9 mouse cellular contexts compared by ENCODE assay signal in the genomic region with DNA sequence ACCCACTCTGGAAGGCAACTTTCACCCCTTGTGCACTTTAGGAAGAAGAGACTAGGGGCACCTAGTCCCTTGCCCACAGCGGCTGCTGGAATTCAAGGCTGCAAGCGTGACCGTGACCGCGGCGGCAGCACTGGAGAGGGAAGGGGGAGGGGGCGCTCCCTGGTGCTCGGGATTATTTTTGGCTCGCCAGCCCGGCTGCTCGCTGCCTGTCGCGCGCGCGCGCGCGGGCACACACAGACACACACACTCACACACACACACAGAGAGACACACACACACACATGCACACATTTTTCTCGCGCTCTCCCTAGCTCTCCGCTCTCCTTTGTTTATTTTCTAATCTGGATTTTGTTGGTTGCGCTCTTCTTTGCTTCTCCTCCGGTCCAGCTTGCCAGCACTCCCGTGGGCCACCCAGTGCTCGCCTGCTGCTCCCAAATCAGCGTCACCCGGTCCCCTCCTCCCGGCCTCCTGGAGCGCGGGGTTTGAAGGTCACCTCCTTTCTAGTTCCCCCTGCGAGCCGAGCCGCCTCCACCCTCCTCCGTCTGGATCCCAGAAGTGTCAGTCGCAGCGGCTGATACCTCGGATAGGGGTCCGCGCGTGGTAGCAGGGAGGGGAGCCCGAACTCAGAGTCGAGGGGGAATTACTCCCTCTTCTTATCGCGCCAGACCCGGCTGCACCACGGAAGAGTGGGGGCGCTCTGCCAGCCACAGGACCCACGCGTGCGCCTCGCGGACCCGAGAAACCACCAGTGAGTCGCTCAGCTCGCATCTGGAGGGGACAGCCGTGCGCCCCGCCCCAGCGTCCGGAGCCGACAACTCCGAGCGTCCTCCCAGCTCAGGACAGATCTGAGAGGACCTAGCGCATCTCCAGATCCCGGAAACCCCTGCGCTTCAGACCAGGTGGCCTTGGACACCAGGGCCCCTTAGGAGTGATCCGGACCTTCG. TPM values are rescaled to one million over a fixed set of nuclear protein-coding genes. Genes with fewer than 3 reads are reported as not detected.
DNase-seq lines count a peak whose midpoint lies in the region; ATAC-seq lines count a peak whose summit lies in the region.
"Had no signal": no experiment of that assay in that cellular context is flagged by ENCODE, and none has a peak within 500 bp of the region (broad histone marks: within the 10 kb centered on the region; RNA-seq: fewer than 3 reads in every experiment).

Gene Rbfox1 (plus strand): TSS at position 610 of the 944 bp plus-strand sequence.

- no peaks in the 10 kb centered on the region for H3K9me3 ChIP-seq in embryonic facial prominence, embryonic 13.5 days
- no peaks in the 10 kb centered on the region for H3K9me3 ChIP-seq in heart, embryonic 10.5 days
- H3K9me3 ChIP-seq: liver, embryonic 15.5 days had no signal

- peak within 1 kb of the TSS; percentile 60 for H3K4me2 ChIP-seq in embryonic facial prominence, embryonic 13.5 days
- H3K4me2 ChIP-seq: liver, embryonic 15.5 days had no signal

- H3K9ac ChIP-seq in embryonic facial prominence, embryonic 13.5 days, result no peak within 1 kb of the TSS
- H3K9ac ChIP-seq: liver, embryonic 15.5 days had no signal

- peaks cover 9% of the 10 kb centered on the region; the same call in 1 of the 2 replicates for H3K4me1 ChIP-seq in embryonic facial prominence, embryonic 13.5 days
- peaks cover 12% of the 10 kb centered on the region for H3K4me1 ChIP-seq in heart, embryonic 10.5 days
- H3K4me1 ChIP-seq: liver, embryonic 15.5 days had no signal

- ATAC-seq in embryonic facial prominence, embryonic 13.5 days (ENCODE audit: insufficient number of reproducible peaks, insufficient read depth, low FRiP score, low TSS enrichment, low read depth), result no peak

- DNase-seq in ovary, postnatal 36 days (ENCODE audit: low spot score), result peak; percentile 30
- DNase-seq in ovary, postnatal 10 days (ENCODE audit: low spot score), result no peak
- no peak for DNase-seq in heart, embryonic 10.5 days (ENCODE audit: low spot score)
- DNase-seq in layer of hippocampus, postnatal 10 days (ENCODE audit: low spot score in 2 of 2), result peak; percentile 66 to 73
- peak; percentile 32 for DNase-seq in neural tube, embryonic 10.5 days (ENCODE audit: extremely low spot score, low spot score)
- DNase-seq in urinary bladder, postnatal 4 days (ENCODE audit: low spot score in 2 of 2), result no peak
- no peak for DNase-seq in spleen, postnatal 36 days (ENCODE audit: low spot score in 2 of 2)

- peak within 1 kb of the TSS; percentile 33 for H3K4me3 ChIP-seq in embryonic facial prominence, embryonic 13.5 days
- H3K4me3 ChIP-seq in heart, embryonic 10.5 days, result peak within 1 kb of the TSS; percentile 61
- H3K4me3 ChIP-seq: liver, embryonic 15.5 days had no signal

- H3K27me3 ChIP-seq in embryonic facial prominence, embryonic 13.5 days, result peaks cover 52% of the 10 kb centered on the region
- peaks cover 47% of the 10 kb centered on the region for H3K27me3 ChIP-seq in heart, embryonic 10.5 days (ENCODE audit: insufficient read depth, poor library complexity, severe bottlenecking)

- under 1% methylated on average over 68 of the region's 69 CpGs for WGBS in embryonic facial prominence, embryonic 13.5 days
- under 1% methylated on average over 69 of the region's 69 CpGs for WGBS in heart, embryonic 10.5 days

- H3K36me3 ChIP-seq in embryonic facial prominence, embryonic 13.5 days, result no peaks in the 10 kb centered on the region
- H3K36me3 ChIP-seq in heart, embryonic 10.5 days, result no peaks in the 10 kb centered on the region
- H3K36me3 ChIP-seq: liver, embryonic 15.5 days had no signal

- no peak within 1 kb of the TSS for H3K27ac ChIP-seq in embryonic facial prominence, embryonic 13.5 days
- H3K27ac ChIP-seq in heart, embryonic 10.5 days, result no peak within 1 kb of the TSS
- H3K27ac ChIP-seq: liver, embryonic 15.5 days had no signal

RNA-seq across cellular contexts. Expression of gene Rbfox1, which starts in this region (rescaled TPM):
- polyA plus RNA-seq in embryonic facial prominence, embryonic 13.5 days (2015; fragmentation: Nextera tagmentation; extraction: Ambion mirVana), result 1.9 and 3.9 TPM in 2 replicates
- polyA plus RNA-seq in heart, embryonic 10.5 days (2016; fragmentation: Nextera tagmentation; extraction: Ambion mirVana), result 2.5 and 2.8 TPM in 2 replicates
- total RNA-seq in layer of hippocampus, postnatal 10 days (2021), result 100 to 1,000 TPM; 275 to 280 TPM

Comparison
In these comparisons a context has a peak if more than half of its experiments do, and no peak if none do; other contexts are left out.
1. DNase-seq: peak in ovary, postnatal 36 days (single experiment), layer of hippocampus, postnatal 10 days (2 of 2) and neural tube, embryonic 10.5 days (single experiment); none in ovary, postnatal 10 days (single experiment), heart, embryonic 10.5 days (single experiment), urinary bladder, postnatal 4 days (0 of 2) and spleen, postnatal 36 days (0 of 2).